Mouse (Mus musculus) CH12.LX (cell line): ENCODE results near the gene Taf10. TPM values are rescaled to one million over a fixed set of nuclear protein-coding genes. Genes with fewer than 3 reads are reported as not detected.

Experiments
- DNase-seq: peaks from one replicate; pipeline ENCODE4 v3.0.0-alpha.2; 2013; ENCODE audit errors: extremely low read depth
- H3K27ac ChIP-seq: 2 replicates; pipeline ENCODE4 v1.5.1; 2012; ENCODE audit warnings: low read depth, mild to moderate bottlenecking, control low read depth, moderate library complexity; ENCODE audit not compliant: insufficient read depth
- H3K27me3 ChIP-seq: replicated peaks from 2 replicates; pipeline ENCODE3; 2012; ENCODE audit warnings: inconsistent platforms
- H3K36me3 ChIP-seq, 2 experiments: replicated peaks in 1 of 2; 2 replicates each; pipeline versions ENCODE3 to v1.6.1; 2012; ENCODE audit warnings: inconsistent platforms in 1 of 2, low read length in 1 of 2, mild to moderate bottlenecking in 1 of 2, mixed read lengths in 1 of 2, moderate library complexity in 1 of 2; ENCODE audit not compliant: control insufficient read depth in 1 of 2, insufficient read depth in 1 of 2
- H3K4me1 ChIP-seq, 2 experiments: 2 replicates each; pipeline ENCODE4 v1.6.1; 2012; ENCODE audit warnings: inconsistent platforms in 1 of 2, moderate library complexity in 1 of 2; ENCODE audit not compliant: insufficient read depth in 2 of 2, control insufficient read depth in 1 of 2
- H3K4me2 ChIP-seq: 2 replicates; pipeline ENCODE4 v1.6.1; 2012; ENCODE audit warnings: low read depth, mild to moderate bottlenecking, control low read depth; ENCODE audit not compliant: poor library complexity, insufficient read depth, severe bottlenecking
- H3K4me3 ChIP-seq, 3 experiments: fragments of 150-350 bp in 1 of 3; sonication (generic) in 1 of 3; replicated peaks in 1 of 3; 2 replicates each; pipeline versions ENCODE3 to v1.5.1; 2011 to 2012; ENCODE audit warnings: low read depth in 2 of 3, low read length in 2 of 3, mild to moderate bottlenecking in 2 of 3, moderate library complexity in 2 of 3, control low read depth in 1 of 3, improper control_type of control experiment in 1 of 3, inconsistent platforms in 1 of 3, mixed read lengths in 1 of 3; ENCODE audit not compliant: poor library complexity in 1 of 3
- H3K79me2 ChIP-seq: replicated peaks from 2 replicates; pipeline ENCODE4 v1.6.1; 2012; ENCODE audit warnings: mild to moderate bottlenecking, moderate library complexity; ENCODE audit not compliant: control insufficient read depth, poor library complexity, insufficient read depth, severe bottlenecking; ENCODE audit errors: extremely low read depth
- H3K9ac ChIP-seq: 2 replicates; pipeline ENCODE4 v1.6.1; 2012; ENCODE audit warnings: low read depth, mild to moderate bottlenecking, control low read depth, moderate library complexity; ENCODE audit not compliant: insufficient read depth
- H3K9me3 ChIP-seq: replicated peaks from 2 replicates; pipeline ENCODE3; 2012; ENCODE audit warnings: low read length, inconsistent platforms, mixed read lengths
- BHLHE40 ChIP-seq: IDR thresholded peaks from 2 replicates; pipeline ENCODE4 v1.6.1; 2011; ENCODE audit warnings: mild to moderate bottlenecking, low read depth, low read length, improper control_type of control experiment
- CTCF ChIP-seq, 2 experiments: IDR thresholded peaks in 1 of 2; conservative IDR thresholded peaks in 1 of 2; 2 replicates each; pipeline ENCODE4 v1.5.1; 2011 to 2012; ENCODE audit warnings: low read depth in 2 of 2, low read length in 2 of 2, improper control_type of control experiment in 1 of 2, inconsistent platforms in 1 of 2, mild to moderate bottlenecking in 1 of 2, moderate library complexity in 1 of 2
- ELF1 ChIP-seq: IDR thresholded peaks from 2 replicates; pipeline ENCODE4 v1.6.1; 2014; ENCODE audit warnings: low read depth, mild to moderate bottlenecking, inconsistent platforms, low read length, improper control_type of control experiment
- GABPA ChIP-seq: IDR thresholded peaks from 2 replicates; pipeline ENCODE4 v1.6.1; 2012; ENCODE audit warnings: low read depth, low read length, improper control_type of control experiment, inconsistent platforms; ENCODE audit not compliant: insufficient replicate concordance
- HCFC1 ChIP-seq: IDR thresholded peaks from 2 replicates; pipeline ENCODE4 v1.6.1; 2012; ENCODE audit warnings: low read depth, mild to moderate bottlenecking, inconsistent platforms, low read length, improper control_type of control experiment
- JUND ChIP-seq: conservative IDR thresholded peaks from 2 replicates; pipeline ENCODE4 v1.6.1; 2011; ENCODE audit warnings: low read depth, low read length, improper control_type of control experiment
- MAX ChIP-seq: IDR thresholded peaks from 2 replicates; pipeline ENCODE4 v1.6.1; 2011; ENCODE audit warnings: low read length, improper control_type of control experiment
- MAZ ChIP-seq: IDR thresholded peaks from 2 replicates; pipeline ENCODE4 v1.6.1; 2012; ENCODE audit warnings: low read depth, mild to moderate bottlenecking, inconsistent platforms, low read length, improper control_type of control experiment, moderate library complexity
- MEF2A ChIP-seq: IDR thresholded peaks from 2 replicates; pipeline ENCODE4 v1.6.1; 2014; ENCODE audit warnings: low read depth, mild to moderate bottlenecking, inconsistent platforms, low read length, improper control_type of control experiment, borderline replicate concordance
- MYC ChIP-seq: IDR thresholded peaks from 2 replicates; pipeline ENCODE4 v1.6.1; 2011; ENCODE audit warnings: low read depth, mild to moderate bottlenecking, improper control_type of control experiment, low read length
- NRF1 ChIP-seq: IDR thresholded peaks from 2 replicates; pipeline ENCODE4 v1.6.1; 2014; ENCODE audit warnings: low read depth, mild to moderate bottlenecking, inconsistent platforms, low read length, improper control_type of control experiment, moderate library complexity
- POLR2A ChIP-seq: IDR thresholded peaks from 2 replicates; pipeline ENCODE4 v1.6.1; 2011; ENCODE audit warnings: low read depth, mild to moderate bottlenecking, improper control_type of control experiment, low read length
- RAD21 ChIP-seq: IDR thresholded peaks from 2 replicates; pipeline ENCODE4 v1.6.1; 2011; ENCODE audit warnings: low read depth, mild to moderate bottlenecking, low read length, improper control_type of control experiment, moderate library complexity
- SIN3A ChIP-seq: IDR thresholded peaks from 2 replicates; pipeline ENCODE4 v1.6.1; 2012; ENCODE audit warnings: low read length, improper control_type of control experiment, inconsistent platforms
- SMC3 ChIP-seq: IDR thresholded peaks from 2 replicates; pipeline ENCODE4 v1.6.1; 2011; ENCODE audit warnings: low read depth, low read length, improper control_type of control experiment
- TCF12 ChIP-seq: IDR thresholded peaks from 2 replicates; pipeline ENCODE4 v1.6.1; 2014; ENCODE audit warnings: low read depth, mild to moderate bottlenecking, inconsistent platforms, low read length, improper control_type of control experiment
- UBTF ChIP-seq: IDR thresholded peaks from 2 replicates; pipeline ENCODE4 v1.6.1; 2012; ENCODE audit warnings: low read depth, mild to moderate bottlenecking, inconsistent platforms, low read length, improper control_type of control experiment, moderate library complexity
- USF1 ChIP-seq: IDR thresholded peaks from 2 replicates; pipeline ENCODE4 v1.6.1; 2014; ENCODE audit warnings: low read depth, mild to moderate bottlenecking, inconsistent platforms, low read length, improper control_type of control experiment
- USF2 ChIP-seq: conservative IDR thresholded peaks from 2 replicates; pipeline ENCODE4 v1.6.1; 2011; ENCODE audit warnings: low read depth, low read length, improper control_type of control experiment
- ZC3H11A ChIP-seq: IDR thresholded peaks from 2 replicates; pipeline ENCODE4 v1.6.1; 2012; ENCODE audit warnings: low read depth, mild to moderate bottlenecking, inconsistent platforms, low read length, improper control_type of control experiment
- ZKSCAN1 ChIP-seq: IDR thresholded peaks from 2 replicates; pipeline ENCODE4 v1.6.1; 2012; ENCODE audit warnings: low read depth, inconsistent platforms, low read length, improper control_type of control experiment, borderline replicate concordance
- ZMIZ1 ChIP-seq: IDR thresholded peaks from 2 replicates; pipeline ENCODE4 v1.6.1; 2012; ENCODE audit warnings: low read depth, mild to moderate bottlenecking, inconsistent platforms, low read length, improper control_type of control experiment
- dilution Hi-C: fragments of 300-500 bp; cut with MboI; formaldehyde crosslinking; loops from 2 replicates; pipeline ENCODE4 v1.14.3; 2020; ENCODE audit warnings: low sequenced_read_pairs; ENCODE audit not compliant: extremely low pct_unique_long_range_greater_than_20kb, extremely low pct_ligation_motif_present
- in situ Hi-C: fragments of 300-500 bp; cut with MboI; formaldehyde crosslinking; loops from 3 replicates; pipeline ENCODE4 v1.14.3; 2019; ENCODE audit warnings: low sequenced_read_pairs, low pct_ligation_motif_present, low pct_unique_long_range_greater_than_20kb, mixed read lengths
- polyA plus RNA-seq: library from polyadenylated mRNA; unstranded; fragments of >175 nt; gene quantifications from 2 replicates; pipeline ENCODE4 v1.2.1, GENCODE M21; 2012; ENCODE audit warnings: low read depth; ENCODE audit not compliant: insufficient read length
- total RNA-seq, 2 experiments: library from RNA; depleted of rRNA; stranded (reverse); fragments of 300-350 nt in 1 of 2; fragments of >200 nt in 1 of 2; gene quantifications; 2 replicates each; pipeline ENCODE4 v1.2.3; 2012 to 2014

The Taf10 gene
- total and polyA plus RNA-seq, 3 experiments = 259 to 461 (median 330) TPM

GRCm38 (mm10) chr7:105783861-105784260 lies 39.7 kb upstream of the Taf10 start:
- Histone ChIP-seq H3K27me3 (peaks cover 3% of the 10 kb centered on the region), H3K27ac (no peak overlapping the region), H3K9me3 (peaks cover 4% of the 10 kb centered on the region), H3K9ac (no peak overlapping the region), H3K4me3 (no peak overlapping the region), H3K79me2 (no peaks in the 10 kb centered on the region), H3K36me3 (no peaks in the 10 kb centered on the region), H3K4me1 (peaks cover 0 to 6% of the 10 kb centered on the region in 2 experiments; a peak in 2 of 4 replicates), H3K4me2 (no peak overlapping the region)
- dilution Hi-C loops = no loop called here
- no peak for DNase-seq
- no peak for TF ChIP-seq ZMIZ1
- TF ChIP-seq MAX = no peak
- TF ChIP-seq ZKSCAN1 = no peak
- TF ChIP-seq POLR2A = no peak
- TF ChIP-seq MYC = no peak
- no peak for TF ChIP-seq USF2
- no peak for TF ChIP-seq HCFC1
- TF ChIP-seq TCF12 = no peak
- in situ Hi-C loops = no loop called here

- Histone ChIP-seq H3K9ac (no peak overlapping the region), H3K27ac (no peak overlapping the region), H3K4me2 (no peak overlapping the region), H3K79me2 (no peaks in the 10 kb centered on the region), H3K9me3 (no peaks in the 10 kb centered on the region), H3K27me3 (no peaks in the 10 kb centered on the region), H3K36me3 (no peaks in the 10 kb centered on the region), H3K4me3 (peak overlapping the region in 1 of 3 experiments; percentile 9), H3K4me1 (peaks cover 11 to 24% of the 10 kb centered on the region in 2 experiments)
- peak; percentile 30 for DNase-seq
- dilution Hi-C loops = no loop called here
- TF ChIP-seq USF2 (no peak), UBTF (no peak), ELF1 (peak; percentile 32; the same call in 1 of the 2 replicates)
- in situ Hi-C loops = no loop called here
These were observed 34.5 kb upstream of the Taf10 start for GRCm38 (mm10) chr7:105778553-105779265.

- in situ Hi-C loops (no loop called here), dilution Hi-C loops (no loop called here)
- H3K4me1 ChIP-seq = peaks cover 11 to 24% of the 10 kb centered on the region in 2 experiments
- H3K27ac ChIP-seq = no peak overlapping the region
- H3K4me3 ChIP-seq = peak overlapping the region in 2 of 3 experiments; percentile 4 to 9
- no peak overlapping the region for H3K9ac ChIP-seq
- no peaks in the 10 kb centered on the region for H3K36me3 ChIP-seq
- H3K4me2 ChIP-seq = no peak overlapping the region
- H3K27me3 ChIP-seq = no peaks in the 10 kb centered on the region
- H3K79me2 ChIP-seq = no peaks in the 10 kb centered on the region
- peak; percentile 34 for DNase-seq
- H3K9me3 ChIP-seq = no peaks in the 10 kb centered on the region
- TF ChIP-seq BHLHE40 (peak; percentile 86), GABPA (no peak), SMC3 (no peak), MYC (no peak), NRF1 (0 out of 2 replicates have a peak, but pooled peaks have one; percentile 13), USF1 (no peak), MAX (no peak; the same call in 1 of the 2 replicates), JUND (no peak), ZC3H11A (no peak), CTCF (conservative IDR thresholded peaks at IDR 0.05 in 1 of 2, IDR thresholded peaks at IDR 0.05 in 1 of 2; ENCODE audit: low read depth in 2 of 2, low read length in 2 of 2) (no peak), ZMIZ1 (no peak), RAD21 (no peak), SIN3A (no peak), POLR2A (no peak), MEF2A (0 out of 2 replicates have a peak, but pooled peaks have one; percentile 13), MAZ (no peak), UBTF (no peak), ZKSCAN1 (no peak)
These were observed 33.8 kb upstream of the Taf10 start for GRCm38 (mm10) chr7:105777797-105778552.
